Mouse (Mus musculus) frontal cortex, adult (tissue): ENCODE data around the gene Fmo3.

ENCODE experiments used
- ATAC-seq: cut with Nextera tagmentation; 2 replicates; pipeline ENCODE4 v1.9.2; 2017; ENCODE audit warnings: mild to moderate bottlenecking, moderate library complexity, mixed read lengths; ENCODE audit not compliant: low TSS enrichment

The Fmo3 gene

DNA sequence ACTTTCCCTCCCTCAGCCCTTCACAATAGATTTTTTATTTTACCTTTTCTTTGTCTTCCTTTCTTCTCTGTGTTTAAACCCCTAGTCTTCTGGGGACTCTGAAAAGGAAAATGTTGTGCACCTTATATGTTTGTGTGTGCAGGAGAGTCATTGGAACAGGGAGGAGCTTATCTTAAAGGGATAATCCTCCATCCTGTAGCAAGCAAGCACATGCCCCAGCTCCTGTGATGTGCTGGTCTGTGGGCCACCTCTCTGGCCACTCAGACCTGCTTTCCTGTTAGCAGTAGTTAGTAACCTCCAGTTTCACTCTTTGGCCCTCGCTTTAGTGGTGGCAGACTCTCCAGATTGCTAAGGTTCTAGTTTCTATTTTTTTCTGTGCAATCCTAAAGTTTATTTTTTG is at the start of gene Fmo3:
Gene Fmo3 (minus strand): TSS at position 101 of the 400 bp plus-strand sequence.
- ATAC-seq, result no peak

DNA sequence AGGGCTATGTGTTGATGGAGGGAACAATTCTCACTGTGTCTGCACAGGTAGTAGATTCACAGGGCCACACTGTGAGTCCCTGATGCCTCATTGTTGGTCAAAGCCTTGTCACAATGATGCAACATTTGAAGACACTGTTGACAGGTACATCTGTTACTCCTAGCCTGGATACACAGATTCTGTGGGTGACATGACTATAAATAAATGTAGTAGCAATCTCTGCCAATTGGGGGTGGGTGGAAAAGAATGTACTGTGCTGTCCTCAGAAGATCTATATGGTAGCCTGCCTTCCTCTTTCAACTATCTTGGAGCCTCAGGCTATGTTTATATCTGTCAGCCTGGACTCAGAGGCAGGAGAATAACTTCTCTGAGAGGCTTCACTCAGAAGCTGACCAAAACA is 38.7 kb upstream of the Fmo3 start:
- peak; percentile 79 for ATAC-seq

DNA sequence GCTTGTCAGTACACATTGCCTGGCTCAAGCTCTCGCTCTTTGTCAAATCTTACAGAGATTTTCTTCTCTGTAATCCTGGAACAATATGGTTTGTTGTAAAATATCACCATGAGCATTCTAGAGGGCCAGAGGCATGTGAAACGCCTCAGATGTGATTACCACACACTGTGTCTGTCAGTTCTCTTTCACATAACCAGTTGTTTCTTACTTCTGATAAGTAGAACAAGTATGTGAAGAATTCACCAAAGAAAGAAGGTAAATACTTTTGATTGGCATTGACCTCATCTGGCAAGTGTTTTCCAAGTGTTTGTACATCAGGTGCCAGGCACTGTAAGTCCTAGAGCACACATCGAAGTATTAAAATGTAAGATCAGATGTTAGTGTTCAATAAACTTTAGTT is 24.9 kb upstream of the Fmo3 start:
- ATAC-seq, result no peak

DNA sequence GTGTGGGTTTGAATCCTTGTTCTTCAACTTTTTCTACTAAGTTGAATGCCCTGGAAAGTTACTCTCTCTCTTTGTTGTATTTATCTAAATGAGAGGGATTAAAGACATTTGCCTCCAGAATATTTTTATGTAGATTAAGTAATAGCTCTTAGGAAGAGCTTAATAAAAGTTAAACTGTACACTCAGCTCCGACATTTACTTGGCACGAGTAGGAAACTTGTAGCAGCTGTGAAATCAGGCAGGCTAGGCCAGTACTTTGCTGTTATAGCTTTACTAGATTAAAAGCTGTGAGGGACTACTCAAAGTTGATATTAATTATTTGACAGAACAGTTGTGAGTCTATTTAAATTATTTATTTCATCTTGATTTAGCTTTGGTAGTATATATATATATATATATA is 19.2 kb upstream of the Fmo3 start:
- ATAC-seq, result no peak

DNA sequence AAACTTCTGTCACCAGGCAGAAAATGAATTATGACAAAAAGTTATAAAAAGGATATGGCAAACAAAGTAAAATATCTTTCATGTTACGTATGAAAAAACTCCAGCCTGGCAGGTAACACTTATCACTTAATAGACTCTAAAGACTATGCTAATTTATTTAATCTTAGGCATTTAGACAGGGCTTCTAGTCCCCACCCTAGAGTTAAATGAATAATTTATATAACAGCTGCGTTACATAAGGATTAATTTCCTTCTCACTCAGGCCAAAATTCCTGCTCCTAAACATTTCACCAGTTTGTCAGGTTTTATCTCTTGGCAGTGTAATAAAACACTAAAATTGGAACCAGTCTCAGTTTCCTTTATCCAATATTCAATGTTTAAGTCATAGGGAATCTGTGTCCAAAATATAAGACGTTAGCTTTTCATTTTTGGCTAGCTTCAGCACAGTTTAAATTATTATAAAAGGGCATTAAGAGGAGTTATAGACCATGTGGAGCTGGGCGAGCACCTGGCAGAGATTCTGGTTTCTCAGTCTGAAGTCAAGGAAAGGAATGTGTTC is 17.0 kb upstream of the Fmo3 start:
- ATAC-seq, result peak; percentile 38; the same call in 1 of the 2 replicates

DNA sequence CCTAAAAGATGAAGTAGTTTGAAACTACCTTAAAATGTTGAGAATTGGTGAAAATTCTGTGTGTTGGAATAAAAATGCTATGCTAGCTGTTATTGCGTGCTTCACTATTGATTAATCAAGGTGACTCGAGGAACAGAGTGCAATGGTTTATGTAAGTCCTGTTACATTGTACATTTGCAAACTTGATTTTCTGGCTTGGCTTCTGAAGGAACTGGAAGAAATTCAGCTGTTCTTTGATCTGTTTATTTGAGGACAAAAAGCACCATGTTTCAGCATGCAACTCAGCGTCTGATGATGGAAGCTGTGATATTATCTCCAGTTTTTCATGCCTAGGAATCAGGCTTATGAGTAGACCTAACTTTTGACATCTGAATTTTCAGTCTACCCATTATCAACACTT is 3.2 kb upstream of the Fmo3 start:
- ATAC-seq, result no peak

DNA sequence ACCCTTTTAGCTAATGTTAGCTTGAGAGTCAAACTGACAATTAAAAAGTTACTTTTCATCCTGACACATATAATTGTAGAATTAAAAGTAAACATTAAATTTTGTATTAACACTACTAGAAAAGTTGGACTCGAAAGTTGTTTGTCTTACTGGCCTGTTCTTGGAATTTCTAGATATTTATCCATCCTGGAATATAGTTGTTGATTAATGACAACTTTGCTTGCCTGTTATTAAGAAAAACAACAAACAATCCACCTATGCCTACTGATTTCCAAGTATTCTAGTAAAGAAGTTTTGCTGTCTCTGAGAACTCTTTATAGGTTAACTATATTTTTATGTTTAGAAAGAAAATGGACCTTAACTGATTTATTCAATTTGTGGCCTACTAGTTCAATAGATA is 2.4 kb upstream of the Fmo3 start:
- no peak for ATAC-seq

DNA sequence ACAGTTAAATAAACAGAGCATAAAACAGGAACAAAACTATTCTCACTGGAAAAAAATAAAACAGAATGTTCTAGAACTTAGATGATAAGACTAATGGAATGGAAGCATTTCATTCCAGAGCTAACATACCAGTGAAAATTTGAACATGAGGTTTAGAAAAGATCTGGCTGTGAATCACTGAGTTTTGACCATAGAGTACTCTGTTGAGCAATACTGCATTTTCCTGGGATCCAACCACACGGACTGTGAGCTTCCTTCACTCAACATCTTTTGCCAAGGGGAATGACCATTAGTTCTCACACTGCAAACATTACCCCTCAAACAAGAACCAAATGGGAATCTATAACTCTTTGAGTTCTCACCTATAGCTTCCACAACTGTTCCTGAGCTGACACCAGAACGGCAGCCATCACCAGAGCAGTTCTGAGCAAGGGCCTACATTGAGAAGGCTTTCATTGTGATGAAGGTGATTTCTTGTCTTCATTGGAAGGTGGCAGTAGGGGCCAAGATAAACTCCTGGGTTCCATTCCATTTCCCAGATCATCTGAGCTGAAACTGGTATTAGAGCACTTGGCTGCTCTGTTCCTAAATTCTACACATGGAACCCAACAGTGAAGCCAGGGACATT is 1.9 kb upstream of the Fmo3 start:
- ATAC-seq, result no peak

DNA sequence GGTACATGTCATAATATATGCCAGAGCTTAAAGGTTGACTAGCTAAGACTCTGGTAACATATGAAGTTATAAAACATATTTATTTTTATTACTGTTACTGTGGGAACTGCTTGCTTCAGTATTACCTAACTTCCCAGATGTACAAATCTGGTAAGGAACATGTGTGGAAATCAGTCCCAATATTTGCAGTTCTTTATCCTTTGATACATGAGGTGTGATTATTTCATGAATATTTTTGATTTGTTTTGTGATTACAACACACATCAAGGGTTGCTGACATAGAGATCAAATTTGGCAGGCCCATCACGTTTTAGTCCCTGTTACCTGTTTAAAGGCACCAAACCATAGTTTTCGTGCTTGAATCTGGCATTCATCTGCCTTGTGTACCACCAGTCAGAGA is 20.8 kb downstream of the Fmo3 start:
- ATAC-seq, result no peak

DNA sequence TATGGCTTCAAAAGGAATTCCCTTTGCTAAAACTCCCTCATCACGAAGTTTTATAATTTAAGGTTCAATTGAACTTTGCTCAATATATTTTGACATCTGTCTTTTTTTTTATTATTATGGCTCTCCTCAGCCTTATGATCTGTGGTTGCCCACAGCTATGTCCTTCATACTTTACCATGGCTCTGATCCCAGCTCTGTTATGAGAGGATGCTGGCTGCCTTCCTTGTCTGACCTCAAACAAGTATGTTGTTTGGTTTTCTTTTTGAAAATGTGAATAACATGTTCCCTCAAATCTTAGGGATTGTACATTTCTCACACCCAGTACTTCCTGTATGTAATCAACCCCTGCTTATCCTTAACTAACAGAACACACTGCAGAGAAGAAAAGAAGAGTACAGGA is 26.9 kb downstream of the Fmo3 start:
- ATAC-seq, result no peak

DNA sequence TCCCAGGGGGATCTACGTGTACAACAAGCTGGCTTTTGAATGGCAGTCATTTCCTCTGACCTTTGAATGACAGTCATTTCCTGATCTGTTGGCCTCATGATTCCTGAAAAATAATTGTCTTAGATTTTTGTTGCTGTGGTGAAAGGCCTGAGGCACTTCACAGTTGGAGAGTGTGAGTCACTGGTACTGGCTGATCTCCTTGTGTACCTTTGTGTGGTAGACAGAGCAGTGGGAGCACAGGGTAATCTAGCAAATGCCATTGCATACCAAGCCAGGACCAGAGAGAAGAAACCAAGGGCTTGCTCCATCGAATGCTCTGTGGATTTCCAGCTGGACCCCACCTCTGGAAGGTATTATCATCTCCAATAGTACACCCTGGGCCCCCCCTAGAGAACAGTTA is 31.2 kb downstream of the Fmo3 start:
- no peak for ATAC-seq

DNA sequence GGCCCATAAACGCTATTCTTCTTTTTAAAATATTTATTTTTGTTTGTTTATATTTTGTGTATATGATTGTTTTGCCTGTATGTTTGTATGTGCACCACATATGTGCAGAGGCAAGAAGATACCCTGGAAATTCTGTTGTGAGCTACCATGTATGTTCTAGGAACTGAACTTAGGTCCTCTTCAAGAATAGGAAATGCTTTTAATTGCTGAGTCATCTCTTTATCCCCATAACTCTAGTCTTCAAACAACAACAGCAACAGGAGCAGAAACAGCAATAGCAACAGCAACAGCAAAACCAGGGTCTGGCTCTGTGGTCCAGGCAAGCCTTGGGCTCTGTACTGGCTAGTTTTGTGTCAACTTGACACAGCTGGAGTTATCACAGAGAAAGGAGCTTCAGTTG is 34.6 kb downstream of the Fmo3 start:
- ATAC-seq, result no peak

DNA sequence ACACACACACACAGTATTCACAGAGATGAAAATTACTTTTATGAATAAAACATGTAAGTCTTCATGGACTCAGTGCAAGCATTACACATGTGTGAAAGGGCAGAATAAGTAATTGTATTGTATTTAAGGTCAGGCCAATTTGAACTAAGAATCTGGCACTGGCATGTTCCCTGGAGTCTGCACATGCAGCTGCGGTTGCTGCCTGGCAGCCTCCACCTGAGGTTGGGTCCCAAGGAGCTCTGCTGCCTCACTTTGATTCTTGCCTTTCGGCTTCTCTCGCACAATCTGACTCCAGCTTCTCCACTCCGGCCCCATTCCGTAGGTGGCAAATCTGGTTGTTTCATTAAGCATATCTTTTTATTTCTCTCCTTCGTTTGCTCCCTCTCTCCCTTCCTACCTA is 36.4 kb downstream of the Fmo3 start:
- no peak for ATAC-seq

DNA sequence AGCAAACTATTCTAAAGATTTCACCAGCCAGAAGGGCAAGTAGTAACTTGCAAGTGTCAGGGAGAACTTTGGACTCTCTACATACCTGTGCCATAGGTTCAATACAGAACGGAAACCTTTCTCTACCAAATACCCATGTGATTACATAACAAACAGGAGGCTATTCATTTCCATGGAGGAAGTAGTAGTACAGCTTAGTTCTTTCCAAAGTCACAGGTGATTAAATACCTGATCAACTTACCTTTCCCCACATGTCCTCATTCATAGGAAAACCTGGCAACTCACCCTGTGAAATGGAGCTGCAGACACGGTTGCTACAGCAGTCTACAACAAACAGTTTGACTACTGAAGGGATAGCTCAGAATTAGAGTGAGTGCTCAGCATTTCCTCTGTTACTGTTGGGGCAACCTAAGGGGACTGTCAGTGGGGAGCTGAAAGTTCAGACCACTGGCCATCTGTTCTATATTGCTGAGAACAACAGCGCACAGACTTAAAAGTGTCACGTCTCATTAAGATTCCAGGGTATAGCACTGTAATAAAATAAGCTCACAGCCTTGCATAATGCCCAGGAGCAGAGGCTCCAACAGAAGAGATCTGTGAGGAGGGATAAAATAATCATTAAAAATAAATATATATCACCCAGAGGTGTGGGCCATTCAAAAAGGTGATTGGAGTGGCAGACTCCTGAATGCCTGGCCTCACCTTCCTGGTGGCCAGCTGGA is 37.3 kb downstream of the Fmo3 start:
- ATAC-seq, result no peak

DNA sequence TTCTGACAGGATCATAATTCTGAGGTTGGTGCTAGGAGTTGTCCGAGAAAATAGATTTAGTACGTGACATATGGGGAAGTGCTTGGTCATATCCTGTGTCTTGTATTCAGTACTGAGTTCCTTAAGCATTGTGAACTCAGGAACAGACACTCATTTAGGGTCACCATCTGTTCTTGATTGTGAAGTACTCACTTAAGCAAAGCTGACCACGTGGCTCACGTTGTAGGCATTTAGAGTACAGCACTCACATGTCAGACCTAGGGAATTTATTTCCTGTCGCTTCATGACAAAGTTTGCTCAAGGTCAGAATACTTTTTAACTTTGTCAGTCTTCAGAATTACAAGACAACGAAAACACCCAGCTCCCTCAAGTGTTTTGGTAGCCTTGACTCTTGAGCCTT is 40.6 kb downstream of the Fmo3 start:
- ATAC-seq, result no peak

DNA sequence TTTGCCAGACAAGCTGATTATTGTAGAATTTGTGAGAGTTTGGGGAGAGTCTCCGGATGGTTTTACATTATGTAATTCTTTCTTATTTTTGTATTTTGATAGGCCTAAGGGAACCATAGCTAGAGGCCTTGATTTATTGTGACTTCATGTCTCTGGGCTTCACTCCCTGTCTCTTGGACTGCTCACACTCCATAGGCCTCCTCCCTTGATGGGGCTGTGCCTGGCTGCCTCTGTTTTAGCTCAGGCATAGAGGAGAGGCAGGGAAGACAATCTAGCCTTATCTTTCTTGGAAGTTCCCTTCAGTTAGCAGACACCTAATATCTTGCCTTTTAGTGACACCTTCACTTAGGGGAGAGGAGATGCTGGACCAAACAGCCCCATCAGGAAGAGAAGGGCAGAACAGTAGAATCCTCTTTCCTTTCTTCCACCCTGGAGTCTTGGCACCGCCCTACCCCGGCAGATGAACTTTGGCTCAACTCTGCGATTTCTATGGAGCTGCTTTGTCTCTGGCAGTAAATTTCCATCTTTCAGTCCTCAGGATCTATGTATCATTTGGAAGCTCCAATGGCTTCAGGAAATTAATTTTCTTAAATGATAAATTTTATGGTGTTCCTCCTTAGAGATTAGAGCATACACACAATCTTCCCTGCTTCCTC is 45.5 kb downstream of the Fmo3 start:
- ATAC-seq, result no peak

DNA sequence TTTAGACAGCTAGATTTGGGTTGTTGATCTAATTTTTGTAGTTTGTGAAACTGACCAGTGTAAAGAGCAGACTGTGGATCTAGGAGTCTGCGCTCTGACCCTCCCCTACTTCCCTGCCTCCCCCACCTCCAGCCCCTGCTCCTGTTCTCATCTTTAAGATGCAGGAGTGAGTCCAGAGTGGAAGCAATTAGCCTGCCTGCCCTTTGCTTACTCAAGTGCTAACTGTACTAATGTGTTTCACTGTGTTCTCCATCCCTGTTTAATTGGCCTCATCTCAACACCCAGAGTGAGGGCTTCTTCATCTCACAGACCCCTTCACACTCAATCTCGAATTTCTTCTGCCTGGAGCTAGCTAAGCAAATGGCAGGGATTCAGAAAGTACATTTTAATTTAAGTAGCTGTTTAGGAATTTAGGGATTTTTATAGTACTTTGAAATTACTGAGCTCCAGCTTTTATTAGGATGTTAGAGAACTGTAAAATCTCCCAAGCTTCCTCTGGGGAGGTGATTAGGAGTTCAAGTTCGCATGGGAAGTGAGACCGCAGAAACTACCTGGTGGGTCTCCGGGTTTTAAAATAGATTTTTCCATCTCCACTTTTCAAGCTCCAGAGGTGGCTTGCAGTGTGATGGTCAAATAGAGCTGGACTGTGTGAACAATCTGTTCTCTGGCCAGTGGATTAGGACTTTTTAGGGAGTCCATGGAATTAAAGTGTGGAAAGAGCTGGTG is 46.2 kb downstream of the Fmo3 start:
- no peak for ATAC-seq

DNA sequence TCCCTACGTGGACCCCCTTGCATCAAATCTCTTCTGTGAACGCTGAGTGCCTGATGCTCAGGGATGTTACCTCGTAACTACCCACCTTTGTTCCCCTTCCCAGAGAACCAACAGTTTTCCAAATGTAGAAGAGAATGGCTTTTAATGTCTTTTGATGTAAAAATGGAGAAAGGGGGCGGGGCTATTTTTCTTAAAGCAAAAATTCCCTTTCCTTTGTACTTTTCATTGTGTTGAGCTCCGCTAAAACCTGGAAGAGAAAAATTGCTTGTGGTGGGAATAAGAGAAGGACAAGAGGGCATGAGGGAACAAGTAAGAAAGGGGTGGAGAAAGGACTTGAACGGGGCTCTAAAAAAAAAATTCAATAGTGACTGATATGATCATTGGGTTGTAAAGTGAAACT is 46.9 kb downstream of the Fmo3 start, which contains the start of gene Fmo6:
Gene Fmo6 (minus strand): TSS at position 101 of the 400 bp plus-strand sequence.
- ATAC-seq, result no peak

DNA sequence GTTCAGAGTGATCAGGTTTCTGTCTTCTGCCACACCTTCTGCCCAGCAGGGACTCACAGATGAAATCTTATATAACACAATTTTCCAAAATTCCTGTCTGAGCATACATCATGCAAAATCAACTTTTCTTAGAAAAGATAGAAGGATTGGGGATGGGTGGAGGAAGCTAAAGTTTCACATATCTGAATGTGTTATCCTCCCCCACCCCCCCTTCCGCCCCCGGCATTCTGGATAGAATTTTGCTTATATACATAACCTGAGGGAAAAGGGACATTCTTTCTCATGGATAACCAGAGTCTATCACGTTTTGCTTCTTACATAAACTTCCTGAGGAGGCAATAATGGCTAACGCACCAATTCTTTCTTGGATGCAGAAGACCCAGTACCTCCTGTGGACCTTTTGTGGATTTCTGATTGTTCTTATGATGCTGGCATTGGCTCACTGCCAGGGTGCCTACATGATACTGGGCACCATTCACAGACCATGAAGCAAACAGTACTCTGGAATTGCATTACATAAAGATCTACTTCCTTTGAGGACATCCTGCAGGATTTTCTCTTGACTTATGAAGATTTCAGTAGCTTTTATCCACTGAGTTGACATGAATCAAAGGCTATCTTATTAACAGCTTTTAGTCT is 49.8 kb downstream of the Fmo3 start:
- ATAC-seq, result peak; percentile 92

DNA sequence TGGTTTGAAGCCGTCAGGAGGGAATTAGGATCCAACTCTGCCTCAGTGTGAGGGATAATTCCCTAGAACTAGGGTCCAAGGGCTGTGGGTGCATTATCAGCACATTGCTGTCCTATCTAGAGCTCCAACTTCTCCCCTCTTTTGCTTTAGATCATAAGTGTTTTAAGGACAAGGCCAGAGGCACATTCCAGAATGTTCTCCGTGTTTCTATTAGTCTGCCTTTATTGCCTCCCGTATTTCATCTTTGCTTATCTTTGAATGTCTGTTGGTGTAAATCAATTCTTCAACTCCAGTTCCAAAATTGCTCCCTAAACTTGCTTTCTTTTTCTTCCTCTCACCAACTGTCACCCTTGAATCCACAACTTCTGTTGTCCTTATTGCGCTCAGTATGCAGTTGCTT is 51.9 kb downstream of the Fmo3 start:
- ATAC-seq, result no peak

DNA sequence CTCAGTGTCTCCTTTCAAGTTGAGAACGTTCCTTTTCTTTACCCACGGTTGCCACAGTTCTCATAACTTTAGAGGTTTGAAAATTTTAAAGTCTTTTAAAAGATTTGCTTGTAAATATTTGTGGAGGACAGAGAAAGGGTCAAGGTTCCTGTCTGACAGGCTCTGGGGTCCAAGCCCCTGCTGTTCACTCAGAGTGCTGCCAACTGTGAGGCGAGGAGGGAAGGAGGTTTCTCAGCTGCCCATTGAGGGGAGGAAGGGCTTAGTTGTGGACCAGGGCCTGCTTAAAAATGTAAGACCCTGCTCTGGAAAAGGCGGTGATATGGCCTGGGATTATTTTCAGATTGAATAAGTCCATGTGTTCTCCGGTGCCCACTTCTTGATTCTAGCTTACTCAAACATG is 52.4 kb downstream of the Fmo3 start:
- no peak for ATAC-seq
